Mouse (Mus musculus): ENCODE data around the gene Gm5565. TPM values are rescaled to one million over a fixed set of nuclear protein-coding genes. Genes with fewer than 3 reads are reported as not detected.

Gene Gm5565
- polyA plus RNA-seq (2014; fragmentation: Illumina TruSeq; extraction: RNeasy Lipid Tissue Mini Kit (QIAGEN cat#74804); ENCODE audit: low read depth, low replicate concordance): not detected

GRCm38 (mm10) chr5:146160439-146160838 is at the start of gene Gm5565:
Gm5565 (minus strand) TSS chr5:146160539.

GRCm38 (mm10) chr5:146185204-146185603 is 24.9 kb upstream of the Gm5565 start, which contains the start of gene 1700001J03Rik:
1700001J03Rik (minus strand) TSS chr5:146185304.

GRCm38 (mm10) chr5:146170621-146171020 is 10.3 kb upstream of the Gm5565 start, which contains the start of gene Gm6309:
Gm6309 (minus strand) TSS chr5:146170721.

Other genes starting within 250 kb of the Gm5565 start
- gene Cyp3a25, start 150.9 kb downstream of the Gm5565 start, polyA plus RNA-seq (2014; fragmentation: Illumina TruSeq; extraction: RNeasy Lipid Tissue Mini Kit (QIAGEN cat#74804); ENCODE audit: low read depth, low replicate concordance): not detected
- not detected for gene Cyp3a59, start 81.3 kb downstream of the Gm5565 start, polyA plus RNA-seq (2014; fragmentation: Illumina TruSeq; extraction: RNeasy Lipid Tissue Mini Kit (QIAGEN cat#74804); ENCODE audit: low read depth, low replicate concordance)
- not detected for gene Gm6309, start 10.2 kb upstream of the Gm5565 start, polyA plus RNA-seq (2014; fragmentation: Illumina TruSeq; extraction: RNeasy Lipid Tissue Mini Kit (QIAGEN cat#74804); ENCODE audit: low read depth, low replicate concordance)
- gene 1700001J03Rik, start 24.8 kb upstream of the Gm5565 start, polyA plus RNA-seq (2014; fragmentation: Illumina TruSeq; extraction: RNeasy Lipid Tissue Mini Kit (QIAGEN cat#74804); ENCODE audit: low read depth, low replicate concordance): not detected
- 89.6 TPM for gene Rnf6, start 61.0 kb upstream of the Gm5565 start, polyA plus RNA-seq (2014; fragmentation: Illumina TruSeq; extraction: RNeasy Lipid Tissue Mini Kit (QIAGEN cat#74804); ENCODE audit: low read depth, low replicate concordance)
- gene Cdk8, start 70.7 kb upstream of the Gm5565 start, polyA plus RNA-seq (2014; fragmentation: Illumina TruSeq; extraction: RNeasy Lipid Tissue Mini Kit (QIAGEN cat#74804); ENCODE audit: low read depth, low replicate concordance): 165 TPM
- gene Wasf3, start 224.4 kb upstream of the Gm5565 start, polyA plus RNA-seq (2014; fragmentation: Illumina TruSeq; extraction: RNeasy Lipid Tissue Mini Kit (QIAGEN cat#74804); ENCODE audit: low read depth, low replicate concordance): 70.2 TPM

All from adrenal gland, adult 10 weeks (tissue).